Mouse (Mus musculus) forebrain, postnatal 0 days (tissue): ENCODE results near the gene Msl2. TPM values are rescaled to one million over a fixed set of nuclear protein-coding genes. Genes with fewer than 3 reads are reported as not detected.
A peak's percentile ranks its signal among the peaks of the same experiment; 100 is the strongest.

Experiments used
- ATAC-seq: fragments of 200-750 bp; cut with Nextera tagmentation; 2 replicates; pipeline ENCODE4 v1.8.0; 2017; ENCODE audit warnings: mild to moderate bottlenecking, moderate library complexity
- DNase-seq: peaks from one replicate; pipeline ENCODE4 v3.0.0-alpha.2; 2015
- H3K27ac ChIP-seq: fragments of 300-500 bp; sonication (generic); 2 replicates; pipeline ENCODE4 v1.5.1; 2014; ENCODE audit warnings: low read depth, mild to moderate bottlenecking, antibody characterized with exemption, low read length, moderate library complexity, mixed read lengths
- H3K27me3 ChIP-seq: fragments of 300-500 bp; sonication (generic); 2 replicates; pipeline ENCODE4 v1.6.1; 2014; ENCODE audit warnings: mild to moderate bottlenecking, low read length, mixed read lengths; ENCODE audit not compliant: insufficient read depth
- H3K36me3 ChIP-seq: fragments of 300-500 bp; sonication (generic); 2 replicates; pipeline ENCODE4 v1.6.1; 2014; ENCODE audit warnings: mild to moderate bottlenecking, moderate library complexity; ENCODE audit not compliant: insufficient read depth
- H3K4me1 ChIP-seq: fragments of 300-500 bp; sonication (generic); 2 replicates; pipeline ENCODE4 v1.6.1; 2014; ENCODE audit warnings: antibody characterized with exemption; ENCODE audit not compliant: insufficient read depth
- H3K4me2 ChIP-seq: fragments of 300-500 bp; sonication (generic); 2 replicates; pipeline ENCODE4 v1.6.1; 2014; ENCODE audit warnings: low read depth, mild to moderate bottlenecking, moderate library complexity
- H3K4me3 ChIP-seq: fragments of 300-500 bp; sonication (generic); 2 replicates; pipeline ENCODE4 v1.5.1; 2014; ENCODE audit warnings: low read depth, low read length, mixed read lengths
- H3K9ac ChIP-seq: fragments of 300-500 bp; sonication (generic); 2 replicates; pipeline ENCODE4 v1.6.1; 2014; ENCODE audit warnings: mild to moderate bottlenecking
- H3K9me3 ChIP-seq: fragments of 300-500 bp; sonication (generic); 2 replicates; pipeline ENCODE4 v1.6.1; 2016; ENCODE audit warnings: low read length
- CTCF ChIP-seq: sonication (generic); IDR thresholded peaks from 2 replicates; pipeline ENCODE4 v1.5.1; 2016; ENCODE audit warnings: antibody characterized with exemption, control low read depth, low read depth
- WGBS: fragments of 180-500 bp; shearing (Covaris S2); extraction: QIAGEN DNeasy Blood & Tissue Kit; methylation state at CpG from one replicate; pipeline ENCODE4 v1.1.7; 2014; 5-methylcytosine and 5-hydroxymethylcytosine counted together
- polyA plus RNA-seq: library from polyadenylated mRNA; unstranded; fragments of >200 nt; fragmentation: Nextera tagmentation; extraction: Ambion mirVana; gene quantifications from 2 replicates; pipeline ENCODE4 v1.2.1, GENCODE M21; 2015
- total RNA-seq: library from RNA; depleted of rRNA; stranded (reverse); fragments of >200 nt; gene quantifications from 2 replicates; pipeline ENCODE4 v1.2.3, GENCODE M21; 2014

Msl2 gene
- total and polyA plus RNA-seq, 2 experiments from 2014 or later: 4.9 to 33.9 TPM

GRCm38 (mm10) chr9:101083728-101084127, 9.8 kb downstream of the Msl2 start:
- WGBS: 75% methylated on average over 3 of the region's 3 CpGs
- no peak overlapping the region for H3K9ac ChIP-seq
- H3K4me1 ChIP-seq: peaks cover 13% of the 10 kb centered on the region
- no peak for TF ChIP-seq CTCF
- no peaks in the 10 kb centered on the region for H3K27me3 ChIP-seq
- H3K27ac ChIP-seq: no peak overlapping the region
- no peak overlapping the region for H3K4me3 ChIP-seq
- DNase-seq (peak; percentile 67), ATAC-seq (peak; percentile 68)
- no peaks in the 10 kb centered on the region for H3K9me3 ChIP-seq
- no peak overlapping the region for H3K4me2 ChIP-seq
- no peaks in the 10 kb centered on the region for H3K36me3 ChIP-seq

GRCm38 (mm10) chr9:101095425-101095824, 21.5 kb downstream of the Msl2 start:
- Histone ChIP-seq H3K4me1 (no peaks in the 10 kb centered on the region), H3K27ac (no peak overlapping the region), H3K36me3 (0 out of 2 replicates have a peak, but pooled peaks cover under 1% of the 10 kb centered on the region), H3K9me3 (no peaks in the 10 kb centered on the region), H3K4me3 (no peak overlapping the region), H3K27me3 (no peaks in the 10 kb centered on the region), H3K4me2 (no peak overlapping the region), H3K9ac (no peak overlapping the region)
- ATAC-seq (no peak), DNase-seq (no peak)
- TF ChIP-seq CTCF: no peak
- WGBS: 96% methylated on average over 4 of the region's 4 CpGs

- no peak for ATAC-seq
- no peak for DNase-seq
- Histone ChIP-seq H3K4me1 (no peaks in the 10 kb centered on the region), H3K9me3 (no peaks in the 10 kb centered on the region), H3K4me2 (no peak overlapping the region), H3K27ac (no peak overlapping the region), H3K9ac (no peak overlapping the region), H3K36me3 (0 out of 2 replicates have a peak, but pooled peaks cover 7% of the 10 kb centered on the region), H3K27me3 (no peaks in the 10 kb centered on the region), H3K4me3 (no peak overlapping the region)
- TF ChIP-seq CTCF: no peak
- WGBS: 96% methylated on average over 3 of the region's 3 CpGs
Measured at GRCm38 (mm10) chr9:101096461-101096860, 22.6 kb downstream of the Msl2 start.

GRCm38 (mm10) chr9:101097542-101097941, 23.6 kb downstream of the Msl2 start:
- DNase-seq: no peak
- no peak overlapping the region for H3K4me3 ChIP-seq
- WGBS: 79% methylated on average over 1 of the region's 1 CpGs
- no peak for ATAC-seq
- H3K9ac ChIP-seq: no peak overlapping the region
- no peak for TF ChIP-seq CTCF
- no peak overlapping the region for H3K4me2 ChIP-seq
- H3K9me3 ChIP-seq: no peaks in the 10 kb centered on the region
- no peaks in the 10 kb centered on the region for H3K27me3 ChIP-seq
- no peaks in the 10 kb centered on the region for H3K4me1 ChIP-seq
- H3K36me3 ChIP-seq: peaks cover 12% of the 10 kb centered on the region
- H3K27ac ChIP-seq: no peak overlapping the region

GRCm38 (mm10) chr9:101099445-101099844, 25.5 kb downstream of the Msl2 start:
- no peak overlapping the region for H3K4me2 ChIP-seq
- WGBS: 86% methylated on average over 6 of the region's 6 CpGs
- no peak overlapping the region for H3K4me3 ChIP-seq
- no peaks in the 10 kb centered on the region for H3K4me1 ChIP-seq
- peaks cover 12% of the 10 kb centered on the region for H3K36me3 ChIP-seq
- H3K27ac ChIP-seq: no peak overlapping the region
- no peaks in the 10 kb centered on the region for H3K27me3 ChIP-seq
- H3K9ac ChIP-seq: no peak overlapping the region
- DNase-seq (no peak), ATAC-seq (no peak)
- TF ChIP-seq CTCF: no peak
- H3K9me3 ChIP-seq: no peaks in the 10 kb centered on the region

- 94% methylated on average over 3 of the region's 3 CpGs for WGBS
- Histone ChIP-seq H3K9me3 (no peaks in the 10 kb centered on the region), H3K27me3 (no peaks in the 10 kb centered on the region), H3K36me3 (peaks cover 17% of the 10 kb centered on the region), H3K27ac (no peak overlapping the region), H3K4me2 (no peak overlapping the region), H3K4me3 (no peak overlapping the region), H3K4me1 (no peaks in the 10 kb centered on the region), H3K9ac (no peak overlapping the region)
- TF ChIP-seq CTCF: no peak
- DNase-seq (no peak), ATAC-seq (no peak)
Measured at GRCm38 (mm10) chr9:101100163-101100562, 26.3 kb downstream of the Msl2 start.

- H3K4me2 ChIP-seq: no peak overlapping the region
- H3K4me1 ChIP-seq: no peaks in the 10 kb centered on the region
- H3K9ac ChIP-seq: no peak overlapping the region
- peaks cover 17% of the 10 kb centered on the region for H3K36me3 ChIP-seq
- DNase-seq (no peak), ATAC-seq (no peak)
- H3K4me3 ChIP-seq: no peak overlapping the region
- WGBS: 97% methylated on average over 8 of the region's 8 CpGs
- H3K9me3 ChIP-seq: no peaks in the 10 kb centered on the region
- H3K27ac ChIP-seq: no peak overlapping the region
- no peaks in the 10 kb centered on the region for H3K27me3 ChIP-seq
- no peak for TF ChIP-seq CTCF
Measured at GRCm38 (mm10) chr9:101101547-101101946, 27.6 kb downstream of the Msl2 start.

- peaks cover 20% of the 10 kb centered on the region for H3K36me3 ChIP-seq
- H3K27me3 ChIP-seq: no peaks in the 10 kb centered on the region
- H3K9me3 ChIP-seq: no peaks in the 10 kb centered on the region
- DNase-seq (no peak), ATAC-seq (no peak)
- H3K4me3 ChIP-seq: no peak overlapping the region
- no peak overlapping the region for H3K9ac ChIP-seq
- no peak for TF ChIP-seq CTCF
- no peaks in the 10 kb centered on the region for H3K4me1 ChIP-seq
- H3K4me2 ChIP-seq: no peak overlapping the region
- 91% methylated on average over 3 of the region's 3 CpGs for WGBS
- H3K27ac ChIP-seq: no peak overlapping the region
Measured at GRCm38 (mm10) chr9:101102288-101102687, 28.4 kb downstream of the Msl2 start.
